Mouse (Mus musculus) adrenal gland, postnatal 4 days (tissue): ENCODE results near the gene Tdpoz1. TPM values are rescaled to one million over a fixed set of nuclear protein-coding genes. Genes with fewer than 3 reads are reported as not detected.
"Not testable (repeated sequence)": the region's sequence is repeated elsewhere in the genome, so short reads cannot be mapped to it uniquely, and the experiment has no call there.

Experiments used
- DNase-seq, 2 experiments: peaks; one replicate each; pipeline ENCODE4 v3.0.0; 2021 to 2022; ENCODE audit warnings: low spot score in 2 of 2, mixed read lengths in 2 of 2
- long read RNA-seq, 2 experiments: library from polyadenylated mRNA; stranded (forward); transcript quantifications; one replicate each; pipeline ENCODE4 v2.0.0; 2021
- total RNA-seq, 2 experiments: library from RNA; stranded (reverse); gene quantifications; 2 replicates each; pipeline ENCODE4 v1.2.3; 2021

The Tdpoz1 gene
- total RNA-seq, result not detected
- long read RNA-seq, experiment 1, result 0 reads
- long read RNA-seq, experiment 2, result 0 reads

DNA sequence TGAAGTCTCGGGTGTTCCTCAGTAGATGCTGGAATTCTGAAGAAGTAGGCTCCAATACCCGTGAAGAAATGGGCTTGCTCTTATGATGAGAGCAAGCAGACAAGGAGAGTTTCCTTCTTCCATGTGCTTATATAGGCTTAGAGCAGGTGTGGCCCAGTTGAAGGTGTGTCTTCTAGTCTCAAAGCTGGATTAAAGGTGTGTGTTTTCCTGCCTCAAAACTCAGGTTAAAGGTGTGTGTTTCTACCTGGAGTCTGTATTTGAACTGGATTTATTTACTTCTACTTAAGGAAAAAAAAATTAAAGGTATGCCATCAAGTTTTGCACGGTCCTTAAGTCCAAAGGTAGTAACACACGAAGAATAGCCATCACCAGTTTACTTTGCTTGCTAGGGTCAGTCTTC, at the start of gene Tdpoz1:
TSS of gene Tdpoz1 (minus strand) at position 101 of the 400 bp plus-strand sequence.
- not testable (repeated sequence) for DNase-seq

GRCm38 (mm10) chr3:93708969-93709637, 33.0 kb upstream of the Tdpoz1 start:
- DNase-seq, result not testable (repeated sequence)

DNA sequence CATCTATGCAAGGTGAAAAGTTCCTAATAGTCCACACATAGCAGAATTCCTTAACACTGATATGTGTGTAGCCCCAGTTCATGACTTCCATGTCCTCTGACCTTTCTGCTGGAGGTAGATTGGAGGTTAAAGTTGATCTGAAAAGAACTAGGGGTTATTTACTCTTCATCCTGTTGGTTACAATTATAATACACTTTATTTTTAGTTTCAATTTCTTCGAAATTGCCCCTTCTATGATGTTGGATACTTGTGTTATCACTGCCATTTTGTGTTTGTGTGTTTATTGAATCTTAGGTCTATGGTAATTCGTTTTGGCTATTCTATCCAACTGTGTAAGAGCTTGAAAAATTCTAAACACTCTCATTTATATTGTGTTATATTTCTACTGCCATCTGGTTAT, 16.9 kb upstream of the Tdpoz1 start, which contains the start of gene Gm37596:
TSS of gene Gm37596 (minus strand) at position 101 of the 400 bp plus-strand sequence.
- not testable (repeated sequence) for DNase-seq

GRCm38 (mm10) chr3:93670805-93671503, 5.2 kb downstream of the Tdpoz1 start:
- not testable (repeated sequence) for DNase-seq

- no peak for DNase-seq
These were observed 21.9 kb downstream of the Tdpoz1 start for GRCm38 (mm10) chr3:93654260-93654659.

GRCm38 (mm10) chr3:93652586-93652985, 23.5 kb downstream of the Tdpoz1 start, which contains the start of gene Tdpoz2:
Gene Tdpoz2 (minus strand): TSS chr3:93652686.
- DNase-seq, result no peak

GRCm38 (mm10) chr3:93630917-93631714, 45.0 kb downstream of the Tdpoz1 start:
- DNase-seq, result not testable (repeated sequence)

Other genes with a start within 250 kb of the Tdpoz1 start
- gene Tchh, start 234.0 kb downstream of the Tdpoz1 start, total RNA-seq, result under 1 TPM; 0.59 to 0.98 TPM
- gene Tchhl1, start 207.6 kb downstream of the Tdpoz1 start, total RNA-seq, result under 1 TPM in 1 of 2 experiments, not detected in 1; 0.22 TPM
- gene S100a11, start 155.8 kb downstream of the Tdpoz1 start, total RNA-seq, result 100 to 1,000 TPM; 223 to 236 TPM
- gene S100a10, start 121.2 kb downstream of the Tdpoz1 start, total RNA-seq, result 100 to 1,000 TPM; 198 to 205 TPM
- gene Tdpoz2, start 23.6 kb downstream of the Tdpoz1 start, total RNA-seq, result 1 to 10 TPM; 1.5 to 1.9 TPM
- gene Gm37596, start 16.8 kb upstream of the Tdpoz1 start, total RNA-seq, result not detected
- not detected for gene Gm5773, start 96.7 kb upstream of the Tdpoz1 start, total RNA-seq
- not detected for gene Tdpoz4, start 120.1 kb upstream of the Tdpoz1 start, total RNA-seq
- not detected for gene Tdpoz3, start 149.7 kb upstream of the Tdpoz1 start, total RNA-seq